Mouse (Mus musculus): Measurements from ENCODE around the gene Lgr6.
A peak's percentile ranks its signal among the peaks of the same experiment; 100 is the strongest.

The Lgr6 gene

DNA sequence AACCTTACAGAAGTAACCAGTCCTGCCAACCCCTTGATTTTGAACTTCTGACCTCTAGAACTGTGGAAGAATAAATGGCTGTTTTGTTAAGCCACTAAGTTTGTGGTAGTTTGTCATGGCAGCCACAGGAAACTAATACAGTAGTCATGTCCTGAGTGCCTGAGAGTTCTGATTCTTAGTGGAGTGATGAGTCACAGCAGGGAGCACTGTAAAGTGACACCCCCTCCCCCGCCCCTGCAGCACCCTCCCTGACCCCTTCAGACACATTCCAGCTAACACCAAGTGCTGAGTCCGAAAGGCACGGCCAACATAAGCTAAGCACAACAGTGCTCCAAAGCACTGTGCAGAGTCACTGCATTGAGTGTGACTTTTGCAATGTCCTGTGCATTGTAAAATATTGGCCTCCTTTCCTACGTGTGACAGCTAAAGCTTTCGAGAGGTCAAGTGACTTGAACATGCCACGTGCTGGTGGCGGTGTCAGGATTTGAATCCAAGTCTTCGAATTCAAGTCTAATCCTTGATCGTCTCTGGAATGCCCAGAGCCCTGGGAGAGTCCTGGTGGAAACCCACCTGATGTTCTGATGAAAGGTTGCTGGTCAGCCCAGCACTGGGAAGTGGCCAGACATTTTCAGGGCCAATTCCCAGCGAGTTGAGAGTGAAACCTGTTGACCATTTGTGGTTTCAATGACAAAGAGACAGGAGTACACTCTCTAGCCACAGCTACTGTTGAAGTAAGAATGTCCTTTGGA lies 88.0 kb downstream of the Lgr6 start:
- DNase-seq (ENCODE audit: low spot score in 2 of 2): no peak

DNA sequence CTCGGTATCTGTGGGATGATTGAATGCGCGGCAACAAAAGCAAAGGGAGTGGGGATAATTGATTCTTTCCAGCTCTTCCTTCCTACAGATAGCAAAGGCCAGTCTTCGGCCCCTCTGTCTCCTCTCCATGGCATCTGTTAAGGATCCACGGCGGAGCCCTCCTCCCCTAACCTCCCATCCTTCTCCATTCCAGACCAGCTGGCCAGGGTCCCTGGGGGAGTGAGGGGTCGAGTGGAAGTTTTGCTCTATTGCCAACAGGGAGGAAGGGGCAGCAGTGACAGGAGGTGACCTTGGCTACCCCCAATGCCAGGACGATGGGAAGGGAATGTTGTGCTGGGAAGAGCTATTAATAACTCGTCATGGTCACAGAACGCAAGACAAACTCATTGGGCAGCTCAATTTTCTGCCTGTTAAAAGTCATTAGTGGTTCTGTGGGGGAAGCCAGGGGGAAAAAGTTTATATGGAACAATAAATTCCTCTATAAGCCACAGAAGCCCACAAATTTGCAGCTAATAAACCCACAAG lies 90.1 kb downstream of the Lgr6 start:
- no peak for DNase-seq (ENCODE audit: low spot score in 2 of 2)

DNA sequence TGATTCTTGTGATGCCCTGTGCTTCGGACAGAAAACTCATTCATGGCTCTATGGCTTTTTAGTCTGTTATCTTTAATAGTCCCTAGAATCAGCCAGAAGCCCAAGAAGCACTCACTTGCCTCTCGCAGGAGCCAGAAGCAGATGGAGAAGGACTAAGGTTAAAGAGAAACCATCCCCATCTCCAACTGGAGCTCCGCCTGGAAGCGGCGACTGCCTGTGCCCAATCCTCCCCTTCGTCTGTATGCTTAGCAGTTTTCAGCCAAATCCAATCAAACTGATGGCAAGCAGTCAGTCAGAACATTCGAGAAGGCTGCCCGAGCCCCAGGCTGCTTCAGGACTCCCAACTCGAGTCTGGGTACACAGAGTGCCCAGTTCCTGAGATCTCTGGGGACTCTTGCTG lies 92.6 kb downstream of the Lgr6 start:
- DNase-seq (ENCODE audit: low spot score in 2 of 2): no peak

DNA sequence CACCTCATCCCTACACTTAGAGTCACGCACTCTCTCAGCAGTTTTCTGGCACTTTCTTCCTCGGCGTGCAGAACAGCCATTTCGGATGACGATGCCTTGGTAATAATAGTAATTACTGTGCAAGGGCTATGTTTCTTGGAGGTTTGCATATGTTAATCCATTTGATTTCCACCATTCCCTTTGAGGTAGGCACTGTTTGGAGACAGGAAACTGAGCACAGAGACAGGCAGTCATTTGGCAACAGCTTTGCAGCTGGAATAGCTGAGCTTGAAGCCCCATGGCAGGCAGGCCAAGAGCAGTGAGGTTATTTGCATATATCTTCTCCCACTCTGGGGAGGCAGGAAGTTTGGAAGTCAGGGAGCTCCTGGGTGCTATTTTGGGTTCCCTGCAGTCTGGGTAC lies 93.2 kb downstream of the Lgr6 start:
- DNase-seq (ENCODE audit: low spot score in 2 of 2): no peak

DNA sequence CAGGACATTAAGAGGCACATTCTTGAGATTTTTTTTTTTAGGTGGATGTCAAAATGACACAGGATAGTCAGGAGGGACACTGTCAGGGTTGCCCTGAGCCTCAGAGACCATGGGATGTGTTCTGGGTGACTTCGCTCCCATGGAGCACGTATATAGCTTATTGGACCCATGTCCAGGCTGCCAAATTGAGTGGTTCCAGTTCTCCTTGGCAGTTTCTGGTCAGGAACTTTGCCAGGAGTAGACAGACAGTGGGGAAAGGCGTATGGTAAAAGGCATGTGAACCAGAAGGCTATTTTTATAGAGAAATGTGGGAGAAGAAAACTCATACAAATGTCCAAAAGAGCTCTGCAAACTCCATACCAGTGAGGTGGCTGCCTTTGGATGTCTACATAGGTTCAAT lies 95.2 kb downstream of the Lgr6 start:
- no peak for DNase-seq (ENCODE audit: low spot score in 2 of 2)

DNA sequence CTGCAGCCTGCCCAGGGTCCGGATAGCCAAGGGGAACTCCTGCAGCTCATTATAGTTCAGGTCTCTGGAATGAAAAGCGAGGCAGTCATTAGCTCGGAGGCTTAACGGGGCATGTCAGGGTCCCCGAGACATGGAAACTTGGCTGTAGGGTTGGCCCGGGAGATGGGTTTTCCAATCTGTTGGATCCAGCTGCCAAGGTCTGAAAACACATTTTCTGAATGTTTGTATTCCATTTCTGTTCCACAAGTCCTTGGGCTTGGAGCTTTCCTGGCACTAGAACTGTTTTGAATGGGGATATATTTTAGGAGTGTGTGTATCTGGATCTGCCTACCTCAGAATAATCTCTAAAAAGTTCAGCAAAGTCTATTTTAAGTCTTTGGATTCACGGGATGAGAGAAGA lies 99.4 kb downstream of the Lgr6 start:
- no peak for DNase-seq (ENCODE audit: low spot score in 2 of 2)

DNA sequence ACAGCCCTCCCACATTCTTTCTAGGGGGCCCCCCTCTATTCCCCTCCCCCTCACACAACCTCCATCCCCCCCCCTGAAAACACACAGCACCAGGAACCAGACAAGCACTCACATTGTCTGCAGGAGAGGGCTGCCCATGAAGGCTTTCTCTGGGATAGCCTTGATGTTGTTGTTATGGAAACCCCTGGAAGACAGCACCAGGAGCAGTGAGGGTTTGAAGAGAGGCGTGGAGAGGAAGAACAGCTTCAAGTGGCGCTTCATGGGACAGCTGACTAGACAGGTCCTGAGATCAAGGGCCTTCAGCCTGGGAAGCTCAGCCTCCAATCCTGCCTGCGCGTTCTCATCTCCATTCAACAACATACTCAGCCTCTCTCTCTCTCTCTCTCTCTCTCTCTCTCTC lies 101.7 kb downstream of the Lgr6 start:
- no peak for DNase-seq (ENCODE audit: low spot score in 2 of 2)

DNA sequence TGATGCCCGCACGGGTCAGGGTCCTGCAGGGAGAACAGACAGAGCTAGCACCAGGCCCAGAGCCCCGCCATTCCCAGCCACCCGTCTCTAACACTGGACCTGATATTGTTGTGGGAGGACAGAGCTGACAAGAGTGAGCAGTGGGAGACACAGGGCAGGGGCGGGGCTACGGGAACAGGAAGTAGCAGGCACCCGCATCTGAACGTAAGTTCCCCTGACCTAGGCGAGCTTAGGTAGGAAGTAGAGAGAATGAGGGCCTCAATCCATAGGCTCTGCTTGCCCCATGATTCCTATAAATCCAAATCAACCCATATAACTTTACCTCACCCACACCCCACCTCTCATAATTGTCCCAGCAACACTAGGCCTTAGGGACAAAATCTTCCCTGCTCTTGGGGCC lies 104.5 kb downstream of the Lgr6 start:
- DNase-seq (ENCODE audit: low spot score in 2 of 2): no peak

DNA sequence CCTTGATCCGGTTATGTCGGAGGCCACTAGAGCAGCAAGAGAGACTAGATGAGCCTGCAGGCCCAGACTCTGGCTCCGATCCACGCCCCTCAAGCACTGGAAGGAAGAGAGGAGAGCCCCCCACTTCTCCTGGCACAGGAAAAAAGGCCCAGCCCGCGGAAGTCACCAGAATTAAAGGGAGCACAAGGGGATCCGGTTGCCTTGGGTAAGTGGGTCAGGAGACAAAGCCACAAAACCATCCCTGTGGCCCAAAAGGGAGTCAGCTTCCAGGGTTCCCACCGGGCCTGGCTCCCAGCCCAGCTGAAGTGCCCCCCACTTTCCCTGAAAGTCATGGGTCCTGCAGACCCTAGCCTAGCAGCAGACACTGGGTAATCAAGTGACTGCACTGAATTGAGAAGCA lies 106.8 kb downstream of the Lgr6 start:
- DNase-seq (ENCODE audit: low spot score in 2 of 2): no peak

DNA sequence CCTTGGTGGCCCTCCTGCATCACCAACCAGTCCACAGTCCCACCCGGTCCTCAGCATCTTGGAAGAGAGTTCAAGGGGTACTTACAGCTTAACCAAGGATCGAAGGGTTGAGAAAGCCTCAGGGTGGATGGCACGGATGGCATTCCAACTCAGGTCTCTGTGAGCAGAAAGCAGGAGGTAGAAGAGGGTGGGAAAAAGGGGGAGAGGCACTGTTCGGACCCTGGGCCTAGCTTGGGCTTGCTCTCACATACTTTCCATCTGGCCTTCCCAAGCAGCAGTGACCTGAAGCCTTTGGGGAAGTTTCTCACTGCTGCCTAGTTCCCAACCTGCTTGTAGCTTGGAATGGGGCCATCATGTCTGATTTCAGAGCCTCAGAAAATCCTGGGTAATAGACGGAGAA lies 107.5 kb downstream of the Lgr6 start:
- DNase-seq (ENCODE audit: low spot score in 2 of 2): no peak

DNA sequence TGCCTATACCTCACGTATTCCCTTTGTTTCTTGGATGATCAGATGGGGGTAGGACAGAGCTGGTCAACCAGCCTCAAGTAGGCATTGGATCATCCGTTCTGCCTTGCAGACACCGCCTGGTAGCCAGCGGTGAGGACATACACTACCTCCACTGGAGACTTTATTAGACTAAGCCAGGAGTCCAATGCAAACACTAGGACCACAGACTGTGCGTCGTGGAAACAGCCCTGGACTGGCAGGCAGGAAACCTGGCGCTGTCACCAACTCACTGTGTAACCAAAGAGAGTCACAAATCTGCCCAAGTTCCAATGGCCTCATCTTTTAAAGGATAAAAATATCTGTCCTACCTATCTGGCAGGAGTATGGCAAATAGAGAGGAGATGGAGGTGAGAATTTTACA lies 108.6 kb downstream of the Lgr6 start:
- no peak for DNase-seq (ENCODE audit: low spot score in 2 of 2)

DNA sequence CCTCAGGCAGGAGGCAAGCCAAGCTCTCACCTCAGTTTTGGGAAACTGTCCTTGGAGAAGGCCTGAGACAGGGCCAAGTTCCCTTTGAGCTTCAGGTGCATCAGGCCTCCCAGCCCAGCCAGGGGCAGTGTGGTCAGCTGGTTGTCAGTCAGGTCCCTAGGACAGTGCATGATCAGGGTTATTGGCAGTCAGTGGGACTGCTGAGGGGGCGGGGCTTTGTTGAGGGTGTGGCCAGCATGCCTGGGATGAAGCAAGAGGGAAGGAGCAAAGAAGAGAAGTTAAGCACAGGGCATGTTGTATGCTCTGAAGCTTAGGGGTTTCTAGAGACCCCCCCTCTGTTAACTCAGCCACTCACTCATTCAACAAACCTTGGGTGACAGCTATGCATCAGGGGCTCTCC lies 109.1 kb downstream of the Lgr6 start:
- no peak for DNase-seq (ENCODE audit: low spot score in 2 of 2)

DNA sequence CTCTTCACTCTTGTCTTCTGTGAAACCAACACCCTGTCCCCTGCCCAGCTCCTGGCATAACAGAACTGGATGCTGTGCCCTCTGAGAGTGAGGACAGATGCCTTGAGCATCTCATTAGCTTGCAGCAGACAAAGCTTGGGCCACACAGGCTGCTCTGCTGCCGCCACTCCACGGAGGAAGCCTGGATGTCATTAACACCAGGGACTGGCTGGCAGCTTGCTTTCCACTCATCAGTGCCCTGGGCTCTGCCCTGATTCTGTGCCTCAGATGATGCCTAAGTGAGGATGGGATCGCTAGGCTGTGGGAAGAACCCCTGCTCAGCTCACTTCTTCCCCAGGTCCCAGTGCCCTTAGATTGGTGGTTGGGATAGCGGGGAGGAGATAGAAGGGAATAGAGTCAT lies 109.6 kb downstream of the Lgr6 start:
- no peak for DNase-seq (ENCODE audit: low spot score in 2 of 2)

DNA sequence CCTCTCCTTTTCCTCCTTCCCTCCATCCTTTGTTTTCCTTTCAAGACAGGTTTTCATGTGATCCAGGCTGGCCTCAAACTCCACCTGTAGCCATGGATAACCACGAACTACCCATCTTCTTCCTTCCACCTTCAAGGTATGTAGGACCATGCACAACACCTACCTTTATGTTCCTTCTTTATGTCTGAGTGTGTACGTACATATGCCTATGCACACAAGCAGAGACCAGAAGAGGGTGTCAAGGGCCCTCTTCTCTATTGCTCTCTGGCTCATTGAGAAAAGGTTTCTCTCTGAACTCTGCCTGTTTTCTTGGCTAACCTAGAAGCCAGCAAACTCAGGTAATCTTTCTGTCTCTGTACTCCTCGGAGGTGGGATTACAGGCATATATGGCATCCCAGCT lies 110.3 kb downstream of the Lgr6 start:
- DNase-seq (ENCODE audit: low spot score in 2 of 2): no peak

DNA sequence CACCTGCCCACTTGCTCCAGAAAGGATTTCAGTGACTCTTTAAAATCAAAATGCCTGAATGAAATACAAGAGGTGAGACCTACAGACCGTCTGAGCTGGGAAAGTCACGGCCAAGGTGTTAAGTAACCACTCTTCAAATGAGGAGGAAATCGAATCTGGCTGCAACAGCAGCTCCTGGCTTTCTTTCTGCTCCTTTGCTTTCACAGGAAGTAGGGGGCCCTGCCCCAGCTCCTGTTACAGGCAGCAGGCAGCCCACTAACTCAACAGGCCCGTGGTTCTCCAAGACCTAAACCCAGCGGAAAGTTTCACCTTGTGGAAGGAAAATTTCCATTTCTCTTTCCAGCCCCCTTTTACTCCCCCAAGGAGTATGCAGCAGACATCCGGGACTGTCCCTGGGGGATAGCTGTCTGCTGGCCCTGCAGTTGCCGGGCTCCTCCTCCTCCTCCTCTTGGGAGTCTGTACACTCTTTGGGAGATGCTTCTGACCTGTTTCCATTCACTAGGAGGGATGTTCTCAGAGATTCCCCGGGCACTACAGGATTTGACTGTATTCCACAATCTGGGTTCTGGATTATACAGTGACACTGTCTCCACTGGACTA lies 112.9 kb downstream of the Lgr6 start:
- no peak for DNase-seq (ENCODE audit: low spot score in 2 of 2)

DNA sequence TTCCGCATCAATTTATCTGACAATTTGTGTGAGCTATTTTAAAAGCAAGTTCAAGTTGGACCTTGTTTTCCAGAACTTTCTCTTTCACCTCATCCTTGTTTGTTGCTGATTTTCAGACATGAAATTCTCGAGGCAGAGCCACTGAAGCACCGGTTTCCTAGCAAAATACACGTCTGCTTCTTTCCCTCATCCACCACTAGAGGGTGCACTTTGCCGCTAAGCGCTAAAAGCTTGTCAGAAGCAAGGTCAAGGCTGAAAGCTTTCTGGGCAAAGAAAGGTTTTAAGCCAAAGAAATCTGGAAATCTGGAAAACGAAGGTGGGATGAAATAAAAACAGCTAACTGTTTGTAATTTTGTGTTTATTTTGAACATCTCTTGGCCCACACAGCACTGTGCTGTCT lies 115.7 kb downstream of the Lgr6 start:
- DNase-seq (ENCODE audit: low spot score in 2 of 2): peak; percentile 21 to 71

DNA sequence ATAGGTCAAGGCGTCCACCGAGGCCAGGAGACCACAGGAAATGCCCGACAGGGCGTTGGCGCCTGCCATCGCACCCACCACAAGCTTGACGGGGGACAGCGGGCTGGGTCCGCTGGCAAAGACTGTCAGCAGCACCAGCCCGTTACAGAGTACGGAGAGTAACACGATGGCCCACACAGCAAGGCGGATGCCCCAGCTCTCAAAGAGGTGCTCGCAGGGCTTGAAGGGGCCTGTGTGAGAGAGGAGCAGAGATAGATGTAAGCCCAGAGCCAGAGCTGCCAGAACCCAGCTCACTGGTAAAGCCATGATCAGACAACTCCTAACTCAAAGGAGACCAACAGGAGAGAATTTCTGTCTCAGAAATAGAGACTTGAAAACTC lies 117.1 kb downstream of the Lgr6 start:
- no peak for DNase-seq (ENCODE audit: low spot score in 2 of 2)

DNA sequence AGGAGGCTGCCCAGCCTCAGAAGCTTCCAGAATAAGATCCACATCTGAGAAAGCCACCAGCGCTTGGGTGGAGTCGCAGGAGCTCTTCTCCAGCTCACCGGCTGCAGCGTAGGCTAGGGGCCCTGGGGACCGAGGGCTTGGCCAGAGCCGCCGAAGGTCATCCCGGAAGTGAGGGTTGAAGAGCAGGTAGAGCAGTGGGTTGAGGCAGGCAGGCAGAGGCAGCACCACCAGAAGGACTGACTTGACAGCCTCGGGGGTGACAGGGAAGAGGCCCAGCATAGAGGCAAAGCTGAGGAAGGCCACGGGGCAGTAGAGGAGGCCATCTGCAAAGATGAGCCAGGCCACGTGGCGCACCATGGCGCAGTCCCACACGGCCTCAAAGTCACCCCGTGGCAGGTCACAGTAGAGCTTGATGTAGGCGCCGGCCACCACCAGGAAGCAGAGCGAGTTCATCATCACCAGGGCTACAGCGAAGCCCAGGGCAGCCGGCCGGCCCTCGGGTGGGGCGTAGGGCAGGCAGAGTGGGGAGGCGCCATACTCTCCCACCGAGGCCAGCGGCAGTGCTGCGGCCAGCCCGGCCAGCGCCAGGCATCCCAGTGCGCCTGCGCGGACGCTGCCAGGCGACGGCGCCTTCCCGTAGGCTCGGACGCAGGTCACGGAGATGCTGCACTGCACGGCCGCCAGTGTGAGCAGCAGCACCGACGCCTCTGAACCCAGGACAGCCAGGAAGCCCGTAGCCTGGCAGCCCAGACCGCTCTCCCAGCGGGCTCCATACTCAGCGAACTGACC lies 117.7 kb downstream of the Lgr6 start:
- no peak for DNase-seq (ENCODE audit: low spot score in 2 of 2)

DNA sequence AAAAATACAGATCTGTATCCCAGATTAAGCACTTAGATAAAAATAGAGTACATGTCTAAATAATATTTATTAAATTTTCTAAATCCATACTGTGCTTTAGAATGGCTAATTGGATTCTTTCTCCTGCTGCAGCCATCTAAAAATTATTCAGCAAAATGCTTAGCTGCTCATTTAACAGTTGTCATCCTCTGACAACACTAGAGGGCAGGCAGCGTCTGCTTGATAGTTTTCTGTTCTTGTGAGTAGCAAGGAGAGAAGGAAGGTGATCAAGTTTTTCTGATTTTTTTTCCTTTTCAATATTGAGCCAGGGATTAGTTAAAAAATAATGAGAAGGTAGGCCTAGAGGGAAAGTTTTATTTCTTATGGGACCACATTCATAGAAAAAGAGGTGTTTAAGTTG lies 132.2 kb downstream of the Lgr6 start:
- no peak for DNase-seq (ENCODE audit: low spot score in 2 of 2)

DNA sequence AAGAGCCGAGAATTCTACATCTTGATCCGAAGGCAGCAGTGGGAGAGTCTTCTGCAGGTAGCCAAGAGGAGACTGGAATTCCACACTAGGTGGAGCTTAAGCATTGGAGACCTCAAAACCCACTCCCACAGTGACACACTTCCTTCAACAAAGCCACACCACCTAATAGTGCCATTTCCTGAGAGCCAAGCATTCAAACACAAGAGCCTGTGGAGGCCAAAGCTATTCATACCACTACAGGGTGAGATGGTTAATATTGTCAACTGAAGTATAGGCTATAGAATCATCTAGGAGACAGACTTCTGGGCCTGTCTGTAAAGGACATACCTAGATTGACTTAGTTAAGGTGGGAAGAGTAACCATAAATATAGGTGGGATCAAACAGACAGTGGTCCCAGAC lies 139.6 kb downstream of the Lgr6 start:
- no peak for DNase-seq (ENCODE audit: low spot score in 2 of 2)

DNA sequence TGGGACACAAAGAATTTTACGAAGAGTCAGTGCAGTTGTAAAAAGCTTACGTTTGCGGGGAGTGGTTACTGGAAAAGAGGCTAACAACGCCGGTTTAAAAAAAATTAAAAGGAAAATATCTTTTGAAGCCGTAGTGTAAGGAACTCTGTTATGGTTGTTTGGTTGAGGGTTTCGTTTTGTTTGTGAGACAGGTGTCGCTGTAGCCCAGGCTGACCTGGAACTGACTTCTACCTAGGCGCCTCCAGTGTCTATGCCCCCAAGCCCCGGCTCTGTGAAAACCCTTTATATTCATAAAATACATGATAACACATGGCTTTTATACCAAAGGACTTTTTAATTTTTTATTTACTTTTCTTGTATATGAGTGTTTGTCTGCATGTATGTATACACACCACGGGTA lies 142.3 kb downstream of the Lgr6 start:
- peak in 1 of 2 experiments; percentile 10 for DNase-seq (ENCODE audit: low spot score in 2 of 2)

DNA sequence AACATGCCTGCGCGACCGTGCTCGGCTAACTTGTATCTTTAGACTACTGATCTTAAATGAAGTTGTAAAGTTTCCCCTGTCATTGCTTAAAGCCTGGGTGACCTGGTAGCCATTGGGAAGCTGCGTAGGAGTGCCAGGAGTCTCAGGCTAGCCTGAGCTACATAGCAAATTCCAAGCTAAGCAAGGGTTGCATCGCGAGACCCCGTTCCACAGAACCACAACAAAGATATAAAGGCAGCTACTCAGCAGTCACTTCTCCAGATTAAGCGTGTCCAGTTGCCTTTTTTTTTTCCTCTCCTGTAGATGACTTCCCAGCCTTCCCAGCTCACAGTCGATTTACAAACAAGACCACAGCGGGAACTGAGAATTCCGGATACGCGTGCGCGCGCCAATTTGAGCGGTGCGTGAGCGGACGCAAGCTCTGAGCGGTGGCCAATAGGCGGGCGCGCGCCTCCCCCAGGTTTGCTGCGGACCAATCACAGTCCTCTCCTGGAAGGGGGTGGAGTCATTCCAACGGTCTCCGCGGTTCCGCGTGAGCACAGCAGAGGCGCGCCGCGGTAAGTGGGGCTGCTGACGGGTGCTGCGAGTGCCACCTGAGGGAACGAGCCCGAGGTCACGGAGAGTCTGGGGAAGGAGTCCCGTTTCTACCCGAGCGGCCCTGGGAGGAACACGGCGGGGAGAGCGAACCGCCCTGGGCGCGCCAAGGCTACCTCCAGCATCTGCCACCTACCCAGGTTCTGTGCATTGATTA lies 142.8 kb downstream of the Lgr6 start, which contains the start of gene Ube2t:
Gene Ube2t (plus strand): TSS at position 513 of the 751 bp plus-strand sequence.
- DNase-seq (ENCODE audit: low spot score in 2 of 2): peak; percentile 93 to 94

Data from spleen, postnatal 14 days (tissue).